Comparison of ENCODE assay signal across 17 mouse cellular contexts in genomic region chr7:98532981-98533380, GRCm38 (mm10).
"Had no signal": no experiment of that assay in that cellular context is flagged by ENCODE, and none has a peak within 500 bp of the region (broad histone marks: within the 10 kb centered on the region; RNA-seq: fewer than 3 reads in every experiment).

No protein-coding gene starts in this region.

- ATAC-seq: hindbrain, postnatal 0 days; intestine, embryonic 16.5 days; liver, embryonic 12.5 days had no signal

- DNase-seq: gastrocnemius, postnatal 14 days; gastrocnemius, postnatal 36 days; heart, adult 11 months; heart, adult 2 months; heart, postnatal 14 days; heart, postnatal 36 days; kidney, adult 11 months; kidney, adult 2 months; kidney, adult 9 months; kidney, postnatal 14 days; kidney, postnatal 36 days; layer of hippocampus, adult 9-11 months; layer of hippocampus, postnatal 36 days; left cerebral cortex, postnatal 4 days had no signal
